Mouse (Mus musculus) lung, embryonic 15.5 days (tissue): Measurements from ENCODE around the gene Olfr1229. TPM values are rescaled to one million over a fixed set of nuclear protein-coding genes. Genes with fewer than 3 reads are reported as not detected.

Experiments used
- ATAC-seq: fragments of 200-750 bp; cut with Nextera tagmentation; 2 replicates; pipeline ENCODE4 v1.8.0; 2017; ENCODE audit warnings: moderate number of reproducible peaks, borderline replicate concordance; ENCODE audit not compliant: low FRiP score, low TSS enrichment; ENCODE audit errors: extremely low read depth
- H3K27ac ChIP-seq: fragments of 300-500 bp; sonication (generic); 2 replicates; pipeline ENCODE4 v1.5.1; 2015; ENCODE audit warnings: moderate library complexity, mild to moderate bottlenecking, inconsistent platforms
- H3K27me3 ChIP-seq: fragments of 300-500 bp; sonication (generic); 2 replicates; pipeline ENCODE4 v1.6.1; 2015; ENCODE audit warnings: inconsistent platforms
- H3K36me3 ChIP-seq: fragments of 300-500 bp; sonication (generic); 2 replicates; pipeline ENCODE4 v1.6.1; 2015; ENCODE audit warnings: inconsistent platforms
- H3K4me1 ChIP-seq: fragments of 300-500 bp; sonication (generic); 2 replicates; pipeline ENCODE4 v1.6.1; 2015; ENCODE audit warnings: inconsistent platforms
- H3K4me2 ChIP-seq: fragments of 300-500 bp; sonication (generic); 2 replicates; pipeline ENCODE4 v1.6.1; 2015; ENCODE audit warnings: inconsistent platforms, mild to moderate bottlenecking, moderate library complexity
- H3K4me3 ChIP-seq: fragments of 300-500 bp; sonication (generic); 2 replicates; pipeline ENCODE4 v1.5.1; 2015; ENCODE audit warnings: mild to moderate bottlenecking, inconsistent platforms
- H3K9ac ChIP-seq: fragments of 300-500 bp; sonication (generic); 2 replicates; pipeline ENCODE4 v1.6.1; 2015; ENCODE audit warnings: inconsistent platforms
- H3K9me3 ChIP-seq: fragments of 300-500 bp; sonication (generic); 2 replicates; pipeline ENCODE4 v1.6.1; 2016; ENCODE audit warnings: inconsistent platforms
- WGBS: fragments of 180-500 bp; shearing (Covaris S2); methylation state at CpG from one replicate; pipeline ENCODE4 v1.1.7; 2015; 5-methylcytosine and 5-hydroxymethylcytosine counted together
- polyA plus RNA-seq: library from polyadenylated mRNA; unstranded; fragments of >200 nt; fragmentation: Nextera tagmentation; extraction: Ambion mirVana; gene quantifications from 2 replicates; pipeline ENCODE4 v1.2.1, GENCODE M21; 2015

Gene Olfr1229
- polyA plus RNA-seq, result not detected in 2 replicates

- Histone ChIP-seq H3K36me3 (no peaks in the 10 kb centered on the region), H3K9ac (no peak within 1 kb of the TSS), H3K27me3 (no peaks in the 10 kb centered on the region), H3K4me1 (no peaks in the 10 kb centered on the region), H3K4me3 (no peak within 1 kb of the TSS), H3K9me3 (no peaks in the 10 kb centered on the region), H3K27ac (no peak within 1 kb of the TSS), H3K4me2 (no peak within 1 kb of the TSS)
- no peak for ATAC-seq
- WGBS, result 63% methylated on average over 2 of the region's 2 CpGs
Measured at GRCm38 (mm10) chr2:89287914-89288313, at the start of gene Olfr1229. Olfr1229 (minus strand) TSS chr2:89288014.

- no peak within 1 kb of the TSS for H3K4me3 ChIP-seq
Measured at GRCm38 (mm10) chr2:89329575-89329974, 41.8 kb upstream of the Olfr1229 start, which contains the start of gene Olfr1232. Olfr1232 (minus strand) TSS chr2:89329675.

DNA sequence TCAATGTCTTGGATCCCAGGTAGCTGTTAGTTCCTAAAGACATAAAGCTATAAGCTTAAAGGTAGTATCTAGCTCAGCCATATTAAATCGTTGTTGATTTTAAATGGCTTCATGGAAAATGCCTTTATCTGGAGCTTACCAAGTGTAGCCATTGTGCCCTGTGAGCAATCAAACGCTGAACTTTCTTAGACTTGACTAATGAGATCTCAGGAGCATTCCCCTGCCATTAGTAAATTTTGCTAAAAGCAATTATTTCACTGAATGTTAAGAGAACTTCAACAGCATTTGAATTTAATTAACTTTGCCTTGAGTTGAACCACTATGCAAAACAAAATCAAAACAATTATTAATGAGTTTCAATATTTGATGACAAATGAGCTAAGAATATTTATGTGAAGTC is 19.2 kb upstream of the Olfr1229 start, which contains the start of gene Olfr1231:
TSS of gene Olfr1231 (minus strand) at position 101 of the 400 bp plus-strand sequence.
- Histone ChIP-seq H3K4me3 (no peak within 1 kb of the TSS), H3K4me2 (no peak within 1 kb of the TSS), H3K36me3 (no peaks in the 10 kb centered on the region), H3K4me1 (no peaks in the 10 kb centered on the region), H3K27ac (no peak within 1 kb of the TSS), H3K27me3 (no peaks in the 10 kb centered on the region), H3K9ac (no peak within 1 kb of the TSS), H3K9me3 (no peaks in the 10 kb centered on the region)
- ATAC-seq, result no peak
- 63% methylated on average over 2 of the region's 2 CpGs for WGBS

More at GRCm38 (mm10) chr2:89329575-89329974, 41.8 kb upstream of the Olfr1229 start, which contains the start of gene Olfr1232:
- Histone ChIP-seq H3K4me2 (no peak within 1 kb of the TSS), H3K27ac (no peak within 1 kb of the TSS), H3K9me3 (no peaks in the 10 kb centered on the region), H3K4me1 (no peaks in the 10 kb centered on the region), H3K27me3 (no peaks in the 10 kb centered on the region), H3K36me3 (no peaks in the 10 kb centered on the region), H3K9ac (no peak within 1 kb of the TSS)
- no peak for ATAC-seq

GRCm38 (mm10) chr2:89297168-89297567 is 9.4 kb upstream of the Olfr1229 start, which contains the start of gene Olfr1230:
Olfr1230 (minus strand) TSS chr2:89297268.
- 64% methylated on average over 1 of the region's 1 CpGs for WGBS
- Histone ChIP-seq H3K27ac (no peak within 1 kb of the TSS), H3K4me2 (no peak within 1 kb of the TSS), H3K36me3 (no peaks in the 10 kb centered on the region), H3K4me1 (no peaks in the 10 kb centered on the region), H3K27me3 (no peaks in the 10 kb centered on the region), H3K9ac (no peak within 1 kb of the TSS), H3K9me3 (no peaks in the 10 kb centered on the region), H3K4me3 (no peak within 1 kb of the TSS)
- ATAC-seq, result no peak

DNA sequence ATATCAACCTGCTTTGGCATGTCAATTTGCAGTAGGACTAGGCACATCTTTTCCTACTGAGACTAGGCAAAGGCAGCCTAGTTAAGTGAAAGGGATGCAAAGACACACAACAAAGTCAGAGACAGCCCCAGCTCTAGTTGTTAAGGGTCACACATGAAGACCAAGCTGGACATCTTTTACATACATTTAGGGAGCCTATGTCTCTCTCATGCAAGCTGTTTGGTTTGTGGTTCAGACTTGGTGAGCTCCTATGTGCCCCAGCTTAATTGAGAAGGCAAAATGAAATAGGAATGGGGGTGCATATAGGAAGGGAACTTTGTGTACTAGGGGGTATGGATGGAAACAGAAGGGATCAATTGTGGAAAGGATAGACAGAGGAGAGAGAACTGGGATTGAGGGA is 33.9 kb downstream of the Olfr1229 start, which contains the start of gene Olfr1228:
TSS of gene Olfr1228 (minus strand) at position 101 of the 400 bp plus-strand sequence.
- Histone ChIP-seq H3K9ac (no peak within 1 kb of the TSS), H3K27me3 (no peaks in the 10 kb centered on the region), H3K36me3 (no peaks in the 10 kb centered on the region), H3K27ac (no peak within 1 kb of the TSS), H3K4me2 (no peak within 1 kb of the TSS), H3K4me1 (no peaks in the 10 kb centered on the region), H3K9me3 (no peaks in the 10 kb centered on the region), H3K4me3 (no peak within 1 kb of the TSS)
- ATAC-seq, result no peak

Other genes with a start within 250 kb of the Olfr1229 start
- gene Olfr1218, start 226.8 kb downstream of the Olfr1229 start, polyA plus RNA-seq, result not detected in 2 replicates
- gene Olfr1219, start 204.5 kb downstream of the Olfr1229 start, polyA plus RNA-seq, result not detected in 2 replicates
- gene Olfr1220, start 181.2 kb downstream of the Olfr1229 start, polyA plus RNA-seq, result not detected in 2 replicates
- gene Olfr1221, start 170.7 kb downstream of the Olfr1229 start, polyA plus RNA-seq, result not detected in 2 replicates
- gene Olfr1222, start 155.0 kb downstream of the Olfr1229 start, polyA plus RNA-seq, result not detected in 2 replicates
- gene Olfr1223, start 136.5 kb downstream of the Olfr1229 start, polyA plus RNA-seq, result not detected in 2 replicates
- not detected in 2 replicates for gene Olfr1224-ps1, start 123.9 kb downstream of the Olfr1229 start, polyA plus RNA-seq
- not detected in 2 replicates for gene Olfr1225, start 113.3 kb downstream of the Olfr1229 start, polyA plus RNA-seq
- gene Olfr1226, start 88.0 kb downstream of the Olfr1229 start, polyA plus RNA-seq, result not detected in 2 replicates
- not detected in 2 replicates for gene Olfr1228, start 34.0 kb downstream of the Olfr1229 start, polyA plus RNA-seq
- not detected in 2 replicates for gene Olfr1230, start 9.3 kb upstream of the Olfr1229 start, polyA plus RNA-seq
- gene Olfr1231, start 19.1 kb upstream of the Olfr1229 start, polyA plus RNA-seq, result not detected in 2 replicates
- gene Olfr1232, start 41.7 kb upstream of the Olfr1229 start, polyA plus RNA-seq, result not detected in 2 replicates
- gene Olfr1233, start 54.4 kb upstream of the Olfr1229 start, polyA plus RNA-seq, result not detected in 2 replicates
- gene Olfr1234, start 76.9 kb upstream of the Olfr1229 start, polyA plus RNA-seq, result not detected in 2 replicates
- gene Olfr1238, start 121.7 kb upstream of the Olfr1229 start, polyA plus RNA-seq, result not detected in 2 replicates
- gene Olfr1239, start 132.4 kb upstream of the Olfr1229 start, polyA plus RNA-seq, result not detected in 2 replicates
- gene Olfr1240, start 155.0 kb upstream of the Olfr1229 start, polyA plus RNA-seq, result not detected in 2 replicates
- not detected in 2 replicates for gene Olfr1241, start 199.1 kb upstream of the Olfr1229 start, polyA plus RNA-seq
- gene Olfr1242, start 210.3 kb upstream of the Olfr1229 start, polyA plus RNA-seq, result not detected in 2 replicates
- not detected in 2 replicates for gene Olfr1243, start 243.5 kb upstream of the Olfr1229 start, polyA plus RNA-seq